Mouse (Mus musculus): Measurements from ENCODE around the gene Pcca. TPM values are rescaled to one million over a fixed set of nuclear protein-coding genes. Genes with fewer than 3 reads are reported as not detected.

Gene Pcca
- total RNA-seq, 1 experiment from 2014 or later: 37.0 TPM

DNA sequence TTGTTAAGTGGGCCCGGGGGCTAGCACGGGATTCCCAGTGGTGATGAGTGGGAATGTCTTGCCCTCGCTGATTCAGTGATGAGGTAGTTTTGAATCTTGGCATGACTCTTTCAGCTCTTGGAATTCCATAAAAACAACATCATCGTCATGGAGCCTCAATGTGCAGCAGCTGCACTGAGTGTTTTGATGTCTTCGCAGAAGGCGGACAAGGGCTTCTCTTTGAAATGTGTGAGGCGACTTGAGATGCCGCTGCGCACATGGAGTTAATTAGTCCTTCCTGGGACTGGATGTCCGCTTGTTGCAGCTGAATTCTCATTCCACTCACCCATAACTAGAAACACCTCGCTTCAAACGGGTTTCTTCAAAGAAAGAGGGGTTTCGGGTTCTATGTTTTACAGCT is 221.4 kb downstream of the Pcca start:
- ATAC-seq (replicated peaks in 1 of 2; ENCODE audit: insufficient read depth in 1 of 2, low FRiP score in 2 of 2, low TSS enrichment in 1 of 2, low read depth in 1 of 2, poor library complexity in 2 of 2, severe bottlenecking in 2 of 2): no peak

DNA sequence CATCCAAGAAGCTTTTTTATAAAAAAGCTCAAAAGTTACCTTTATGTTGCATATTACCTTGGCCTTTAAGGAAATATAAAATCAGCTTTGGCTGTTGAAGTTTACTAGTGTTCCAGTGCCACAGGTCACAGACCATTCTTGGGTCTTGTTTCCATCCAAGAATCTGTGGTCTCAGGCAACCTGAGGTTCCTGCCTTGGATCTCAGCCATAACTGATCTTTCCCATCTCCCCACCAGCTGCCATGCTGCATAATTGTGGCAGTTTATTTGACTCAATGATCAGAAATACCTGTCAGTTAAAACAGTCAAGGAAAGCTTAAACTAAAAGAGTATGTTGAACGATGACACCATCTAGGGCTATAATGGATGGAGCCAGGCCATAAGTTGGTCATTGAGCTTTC is 222.5 kb downstream of the Pcca start:
- no peak for ATAC-seq (replicated peaks in 1 of 2; ENCODE audit: insufficient read depth in 1 of 2, low FRiP score in 2 of 2, low TSS enrichment in 1 of 2, low read depth in 1 of 2, poor library complexity in 2 of 2, severe bottlenecking in 2 of 2)

DNA sequence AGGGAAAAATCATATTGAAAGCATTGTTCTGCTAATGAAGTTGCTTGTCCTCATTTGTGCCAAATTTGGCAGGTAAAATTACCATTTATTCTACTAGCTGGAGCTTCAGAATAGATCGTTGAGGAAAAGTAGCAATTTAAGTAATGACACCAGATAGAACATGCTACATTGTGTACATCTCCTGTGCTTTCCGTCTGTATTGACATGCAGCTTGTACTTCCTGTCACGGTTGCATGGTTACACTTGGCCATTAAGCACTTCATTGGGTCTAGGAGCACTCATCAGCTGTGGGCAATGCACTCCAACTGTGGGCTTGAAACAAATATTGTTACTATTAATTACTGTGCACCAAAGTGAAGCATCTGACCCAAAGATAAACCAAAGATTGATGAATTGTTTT is 225.8 kb downstream of the Pcca start:
- ATAC-seq (replicated peaks in 1 of 2; ENCODE audit: insufficient read depth in 1 of 2, low FRiP score in 2 of 2, low TSS enrichment in 1 of 2, low read depth in 1 of 2, poor library complexity in 2 of 2, severe bottlenecking in 2 of 2): no peak

DNA sequence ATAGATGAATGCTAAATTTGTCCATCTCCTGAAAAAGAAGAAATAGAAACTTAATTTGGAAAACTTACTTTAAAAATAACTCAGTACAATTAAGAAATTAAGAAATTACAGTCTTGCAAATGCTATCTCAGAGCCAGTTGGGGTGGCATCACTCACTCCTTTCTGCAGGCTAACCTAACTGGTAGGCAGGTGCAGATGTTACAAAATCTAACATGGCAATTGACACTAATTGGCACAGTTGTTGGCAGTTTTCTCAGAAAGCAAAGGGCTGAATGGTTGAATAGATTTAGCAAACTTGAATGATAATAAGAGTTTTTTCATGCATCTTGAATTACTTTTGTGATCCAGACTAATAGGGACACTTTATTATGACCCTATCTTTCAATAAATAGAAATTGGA is 226.7 kb downstream of the Pcca start:
- ATAC-seq (replicated peaks in 1 of 2; ENCODE audit: insufficient read depth in 1 of 2, low FRiP score in 2 of 2, low TSS enrichment in 1 of 2, low read depth in 1 of 2, poor library complexity in 2 of 2, severe bottlenecking in 2 of 2): no peak

DNA sequence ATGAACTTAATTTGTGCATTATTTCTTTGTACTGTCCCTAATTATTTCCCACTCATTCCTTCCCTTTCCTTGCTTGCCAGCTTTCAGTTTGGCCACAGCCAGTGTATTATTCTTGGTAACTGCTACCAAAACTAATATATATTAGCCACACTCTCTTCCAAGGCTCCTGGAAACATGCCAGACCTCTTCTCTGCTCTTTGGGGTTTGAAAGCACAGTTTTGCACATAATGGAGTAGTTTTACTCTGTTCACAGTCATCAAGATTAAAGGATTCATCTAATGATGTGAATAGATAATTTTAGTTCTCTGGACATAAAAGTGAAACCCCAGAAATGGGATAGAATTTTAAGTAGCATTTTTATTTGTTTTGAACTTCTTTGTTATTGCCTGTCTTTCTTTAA is 228.5 kb downstream of the Pcca start:
- ATAC-seq (replicated peaks in 1 of 2; ENCODE audit: insufficient read depth in 1 of 2, low FRiP score in 2 of 2, low TSS enrichment in 1 of 2, low read depth in 1 of 2, poor library complexity in 2 of 2, severe bottlenecking in 2 of 2): no peak

DNA sequence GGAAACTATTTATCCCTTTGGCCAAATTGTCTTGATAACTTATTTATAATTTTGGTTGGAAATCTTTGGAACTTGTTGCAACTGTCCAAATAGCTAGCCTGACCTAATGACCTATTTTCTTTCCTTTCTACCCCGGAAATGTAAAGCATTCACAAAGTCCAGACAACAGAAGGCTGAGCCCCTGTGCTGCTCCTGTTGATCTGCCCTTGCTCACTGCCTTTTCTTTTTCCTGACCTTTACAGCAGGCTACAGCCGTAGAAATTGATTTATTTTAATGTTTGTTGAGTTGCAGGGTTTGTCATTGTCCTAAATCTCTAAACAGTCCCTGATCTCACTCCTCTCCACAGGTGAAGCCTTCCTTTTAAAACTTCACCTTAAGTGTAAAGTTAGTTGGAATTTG is 231.8 kb downstream of the Pcca start:
- no peak for ATAC-seq (replicated peaks in 1 of 2; ENCODE audit: insufficient read depth in 1 of 2, low FRiP score in 2 of 2, low TSS enrichment in 1 of 2, low read depth in 1 of 2, poor library complexity in 2 of 2, severe bottlenecking in 2 of 2)

DNA sequence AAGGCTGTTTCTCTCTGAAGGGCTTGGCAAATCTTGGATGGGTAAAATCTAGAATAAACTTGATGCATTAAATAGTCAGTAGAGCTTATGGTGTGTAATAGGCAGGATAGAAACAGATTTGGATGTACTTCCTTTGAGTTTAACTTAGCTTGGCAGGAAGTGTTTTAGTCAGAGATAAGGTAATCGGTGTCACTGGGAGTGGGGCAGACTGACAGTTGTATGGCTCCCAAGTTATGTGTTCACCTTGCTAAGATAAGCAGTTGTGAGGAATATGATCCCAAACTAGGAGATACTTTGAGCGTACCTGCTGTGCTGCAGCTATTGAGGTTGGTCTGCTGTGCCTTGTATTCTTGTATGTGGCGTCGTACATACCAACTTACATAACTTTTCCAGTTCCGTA is 232.3 kb downstream of the Pcca start:
- peak in 1 of 2 experiments; percentile 14; a peak in 1 of 4 replicates for ATAC-seq (replicated peaks in 1 of 2; ENCODE audit: insufficient read depth in 1 of 2, low FRiP score in 2 of 2, low TSS enrichment in 1 of 2, low read depth in 1 of 2, poor library complexity in 2 of 2, severe bottlenecking in 2 of 2)

DNA sequence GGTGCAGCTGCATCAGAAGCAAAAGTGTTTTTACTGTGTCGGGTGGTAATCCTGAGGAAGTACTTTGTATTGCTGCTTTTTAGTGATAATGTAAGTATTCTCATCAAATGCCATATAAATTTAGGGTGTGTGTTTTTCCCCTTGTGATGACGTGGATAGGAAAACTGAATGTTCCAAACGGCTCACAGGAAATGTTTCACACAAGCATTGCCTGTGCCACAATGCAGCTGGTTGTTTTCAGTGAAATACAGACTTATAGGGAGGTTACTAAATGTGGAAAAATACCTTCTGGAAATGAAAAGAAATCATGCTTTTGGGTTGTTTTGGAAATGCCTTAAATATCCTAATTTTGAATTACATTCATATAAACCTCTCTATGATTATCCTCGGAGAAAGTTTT is 250.6 kb downstream of the Pcca start:
- no peak for ATAC-seq (replicated peaks in 1 of 2; ENCODE audit: insufficient read depth in 1 of 2, low FRiP score in 2 of 2, low TSS enrichment in 1 of 2, low read depth in 1 of 2, poor library complexity in 2 of 2, severe bottlenecking in 2 of 2)

DNA sequence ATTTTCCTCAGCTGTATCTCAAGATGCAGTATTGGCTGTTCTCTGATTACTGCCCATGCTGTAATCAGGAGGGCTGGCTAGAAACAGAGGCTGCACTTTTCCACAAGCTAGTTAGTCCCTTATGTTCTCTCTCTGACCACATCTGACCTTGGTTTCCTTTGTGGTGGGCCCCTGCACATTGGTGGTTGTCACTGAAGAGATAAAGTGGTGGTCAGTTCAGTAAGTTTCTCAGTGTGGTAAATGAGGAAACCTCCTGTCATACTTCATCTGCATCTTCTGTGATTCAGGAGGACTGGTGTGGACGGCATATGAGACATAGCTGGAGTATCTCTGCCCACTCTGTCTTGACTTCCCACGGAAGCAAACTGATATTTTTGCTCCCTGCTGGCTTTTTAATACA is 254.1 kb downstream of the Pcca start:
- ATAC-seq (replicated peaks in 1 of 2; ENCODE audit: insufficient read depth in 1 of 2, low FRiP score in 2 of 2, low TSS enrichment in 1 of 2, low read depth in 1 of 2, poor library complexity in 2 of 2, severe bottlenecking in 2 of 2): peak; percentile 37 to 58; a peak in 3 of 4 replicates

DNA sequence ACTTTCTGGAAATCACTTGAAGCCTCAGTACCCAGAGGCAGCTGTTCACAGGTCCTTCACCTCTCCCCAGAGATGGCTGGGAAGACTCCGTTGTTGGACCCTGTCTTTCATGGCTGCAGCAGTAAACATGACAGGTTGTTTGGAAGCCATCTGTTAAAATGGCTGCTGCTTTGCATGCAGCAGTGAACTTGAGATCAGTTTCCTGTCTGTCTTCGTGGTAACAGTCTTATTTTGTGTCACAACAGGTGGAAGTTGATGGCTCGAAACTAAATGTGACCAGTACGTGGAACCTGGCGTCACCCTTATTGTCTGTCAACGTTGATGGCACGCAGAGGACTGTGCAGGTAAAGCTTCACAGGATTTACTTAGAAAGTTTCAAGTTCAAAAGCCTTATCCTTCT is 256.0 kb downstream of the Pcca start:
- no peak for ATAC-seq (replicated peaks in 1 of 2; ENCODE audit: insufficient read depth in 1 of 2, low FRiP score in 2 of 2, low TSS enrichment in 1 of 2, low read depth in 1 of 2, poor library complexity in 2 of 2, severe bottlenecking in 2 of 2)

DNA sequence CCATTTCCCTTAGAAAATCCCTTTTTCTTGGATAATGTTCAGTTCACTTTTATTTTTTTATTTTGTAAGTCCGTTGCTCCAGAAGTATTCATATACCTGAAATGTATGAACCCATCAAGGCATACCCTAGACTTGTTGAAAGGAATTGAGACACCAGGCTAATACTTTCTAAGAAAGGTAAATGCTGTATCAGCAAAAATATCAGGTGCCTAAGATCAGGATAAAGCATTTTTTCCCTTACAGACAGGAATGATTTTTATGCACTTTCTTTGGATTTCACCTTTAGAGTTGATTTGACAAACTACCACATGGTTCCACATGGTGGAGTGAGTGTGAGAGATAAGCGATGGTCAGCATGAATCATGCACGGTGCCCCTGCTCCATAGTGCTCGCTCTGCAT is 259.2 kb downstream of the Pcca start:
- no peak for ATAC-seq (replicated peaks in 1 of 2; ENCODE audit: insufficient read depth in 1 of 2, low FRiP score in 2 of 2, low TSS enrichment in 1 of 2, low read depth in 1 of 2, poor library complexity in 2 of 2, severe bottlenecking in 2 of 2)

DNA sequence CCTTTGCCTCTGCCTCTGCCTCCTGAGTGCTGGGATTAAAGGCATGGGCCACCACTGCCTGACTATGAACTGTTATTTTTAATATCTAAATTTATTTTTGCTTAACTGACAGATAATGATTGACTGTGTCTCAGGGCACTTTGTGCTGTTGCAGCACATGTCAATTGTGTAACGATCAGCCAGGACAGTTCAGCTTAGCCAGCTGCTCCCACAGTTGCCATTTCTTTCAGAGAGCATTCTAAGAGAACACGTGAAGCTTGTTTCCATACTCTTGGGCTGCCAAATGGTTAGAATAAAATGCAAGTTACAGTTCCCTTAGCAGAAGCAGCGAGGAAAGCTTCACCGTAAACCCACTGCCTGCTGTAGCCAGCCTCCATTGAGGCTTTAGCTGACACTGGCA is 266.2 kb downstream of the Pcca start:
- ATAC-seq (replicated peaks in 1 of 2; ENCODE audit: insufficient read depth in 1 of 2, low FRiP score in 2 of 2, low TSS enrichment in 1 of 2, low read depth in 1 of 2, poor library complexity in 2 of 2, severe bottlenecking in 2 of 2): no peak

DNA sequence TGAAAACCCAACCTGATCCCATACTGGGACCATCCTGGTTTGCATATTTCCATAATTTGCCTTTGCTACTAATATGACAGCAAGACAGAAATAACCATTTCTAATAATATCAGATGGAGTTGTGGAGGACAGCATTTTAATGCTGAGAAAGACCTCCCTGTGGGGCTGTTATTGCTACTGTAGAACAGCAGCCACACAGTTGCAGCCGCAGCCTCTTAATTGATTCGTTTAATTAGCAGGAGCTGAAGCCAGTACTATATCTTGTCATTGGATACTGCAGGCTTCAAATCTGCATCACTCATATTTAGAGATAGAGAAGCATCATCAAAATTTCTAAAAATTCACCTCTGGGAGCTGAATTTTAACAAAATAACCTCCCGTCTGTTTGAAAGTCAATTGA is 286.9 kb downstream of the Pcca start:
- no peak for ATAC-seq (replicated peaks in 1 of 2; ENCODE audit: insufficient read depth in 1 of 2, low FRiP score in 2 of 2, low TSS enrichment in 1 of 2, low read depth in 1 of 2, poor library complexity in 2 of 2, severe bottlenecking in 2 of 2)

DNA sequence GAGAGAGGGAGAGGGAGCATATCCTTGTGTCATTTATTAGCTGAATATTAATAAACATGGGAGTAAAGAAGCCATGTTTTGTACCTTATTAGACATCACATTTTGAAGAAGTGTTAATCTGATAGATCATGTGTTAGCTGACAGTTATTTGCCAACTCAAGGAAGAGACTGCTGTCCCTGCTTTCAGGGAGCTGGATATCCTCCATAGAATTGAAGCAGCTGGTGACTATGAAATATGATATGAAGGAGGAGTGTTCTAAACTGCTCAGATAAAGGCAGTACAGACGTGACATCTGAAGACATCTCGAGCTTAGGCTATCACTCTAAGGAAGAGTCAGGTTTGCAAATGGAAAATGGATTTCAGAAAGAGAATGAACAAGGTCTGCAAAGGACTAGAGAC is 289.7 kb downstream of the Pcca start:
- no peak for ATAC-seq (replicated peaks in 1 of 2; ENCODE audit: insufficient read depth in 1 of 2, low FRiP score in 2 of 2, low TSS enrichment in 1 of 2, low read depth in 1 of 2, poor library complexity in 2 of 2, severe bottlenecking in 2 of 2)

DNA sequence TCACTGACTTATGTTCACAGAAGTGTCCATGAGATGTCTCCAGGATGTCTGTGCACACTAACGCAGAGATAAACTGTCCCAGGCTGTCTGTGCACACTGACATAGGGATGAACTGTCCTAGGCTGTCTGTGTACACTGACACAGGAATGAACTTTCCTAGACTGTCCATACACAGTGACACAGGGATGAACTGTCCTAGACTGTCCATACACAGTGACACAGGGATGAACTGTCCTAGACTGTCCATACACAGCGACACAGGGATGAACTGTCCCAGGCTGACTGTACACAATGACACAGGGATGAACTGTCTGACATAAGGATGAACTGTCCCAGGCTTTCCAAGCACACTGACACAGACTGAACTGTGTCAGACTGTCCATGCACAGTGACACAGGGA is 291.3 kb downstream of the Pcca start:
- no peak for ATAC-seq (replicated peaks in 1 of 2; ENCODE audit: insufficient read depth in 1 of 2, low FRiP score in 2 of 2, low TSS enrichment in 1 of 2, low read depth in 1 of 2, poor library complexity in 2 of 2, severe bottlenecking in 2 of 2)

DNA sequence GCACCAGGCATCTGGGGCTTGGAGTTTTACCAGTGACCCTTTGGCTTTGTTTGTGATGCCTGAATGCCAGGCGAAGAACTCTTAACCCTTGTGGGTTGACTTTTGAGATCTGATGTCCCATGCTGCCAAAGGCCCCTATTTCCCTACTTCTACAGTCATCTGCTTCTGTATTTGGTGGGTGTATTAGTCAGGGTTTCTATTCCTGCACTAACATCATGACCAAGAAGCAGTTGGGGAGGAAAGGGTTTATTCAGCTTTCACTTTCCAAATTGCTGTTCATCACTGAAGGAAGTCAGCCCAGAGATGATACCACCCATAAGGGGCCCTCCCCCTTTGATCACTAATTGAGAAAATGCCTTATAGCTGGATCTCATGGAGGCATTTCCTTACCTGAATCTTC is 296.3 kb downstream of the Pcca start:
- ATAC-seq (replicated peaks in 1 of 2; ENCODE audit: insufficient read depth in 1 of 2, low FRiP score in 2 of 2, low TSS enrichment in 1 of 2, low read depth in 1 of 2, poor library complexity in 2 of 2, severe bottlenecking in 2 of 2): no peak

DNA sequence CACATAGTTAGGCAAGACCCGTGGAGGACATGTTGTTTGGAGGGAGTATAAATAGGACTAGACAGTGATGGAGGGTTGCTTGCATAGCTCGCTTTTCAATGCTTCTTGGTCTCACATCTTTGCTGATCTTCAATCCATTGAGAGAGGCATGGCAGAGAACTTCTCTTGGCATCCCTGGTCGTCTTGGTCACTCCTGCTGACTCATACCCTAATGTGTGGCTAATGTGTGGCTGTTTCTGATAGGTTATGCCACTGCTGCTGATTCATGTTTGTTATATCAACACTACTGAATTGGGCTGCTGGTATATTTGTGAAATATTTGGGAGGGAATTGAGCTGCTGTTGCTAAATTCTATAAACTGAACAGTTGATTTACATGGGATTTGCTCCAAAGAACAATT is 299.5 kb downstream of the Pcca start:
- ATAC-seq (replicated peaks in 1 of 2; ENCODE audit: insufficient read depth in 1 of 2, low FRiP score in 2 of 2, low TSS enrichment in 1 of 2, low read depth in 1 of 2, poor library complexity in 2 of 2, severe bottlenecking in 2 of 2): no peak

DNA sequence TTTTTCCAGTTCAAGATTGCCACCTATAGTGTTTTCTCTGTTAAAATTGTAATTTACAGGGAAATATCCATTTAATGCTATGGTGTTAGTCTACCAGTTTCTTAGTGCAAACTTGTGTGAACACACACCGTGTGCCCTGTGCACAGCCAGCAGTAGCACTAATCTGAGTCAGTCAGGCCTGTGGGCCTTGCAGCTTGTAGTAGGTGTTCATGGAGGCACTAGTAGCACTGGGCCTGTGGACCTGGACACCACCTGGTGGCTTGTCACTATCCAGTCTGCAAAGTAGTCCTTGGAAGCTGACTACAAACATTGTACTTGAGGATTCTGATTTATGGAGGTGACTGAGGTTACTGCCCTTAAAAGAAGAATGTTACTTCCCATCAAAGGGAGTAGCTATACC is 300.6 kb downstream of the Pcca start:
- no peak for ATAC-seq (replicated peaks in 1 of 2; ENCODE audit: insufficient read depth in 1 of 2, low FRiP score in 2 of 2, low TSS enrichment in 1 of 2, low read depth in 1 of 2, poor library complexity in 2 of 2, severe bottlenecking in 2 of 2)

DNA sequence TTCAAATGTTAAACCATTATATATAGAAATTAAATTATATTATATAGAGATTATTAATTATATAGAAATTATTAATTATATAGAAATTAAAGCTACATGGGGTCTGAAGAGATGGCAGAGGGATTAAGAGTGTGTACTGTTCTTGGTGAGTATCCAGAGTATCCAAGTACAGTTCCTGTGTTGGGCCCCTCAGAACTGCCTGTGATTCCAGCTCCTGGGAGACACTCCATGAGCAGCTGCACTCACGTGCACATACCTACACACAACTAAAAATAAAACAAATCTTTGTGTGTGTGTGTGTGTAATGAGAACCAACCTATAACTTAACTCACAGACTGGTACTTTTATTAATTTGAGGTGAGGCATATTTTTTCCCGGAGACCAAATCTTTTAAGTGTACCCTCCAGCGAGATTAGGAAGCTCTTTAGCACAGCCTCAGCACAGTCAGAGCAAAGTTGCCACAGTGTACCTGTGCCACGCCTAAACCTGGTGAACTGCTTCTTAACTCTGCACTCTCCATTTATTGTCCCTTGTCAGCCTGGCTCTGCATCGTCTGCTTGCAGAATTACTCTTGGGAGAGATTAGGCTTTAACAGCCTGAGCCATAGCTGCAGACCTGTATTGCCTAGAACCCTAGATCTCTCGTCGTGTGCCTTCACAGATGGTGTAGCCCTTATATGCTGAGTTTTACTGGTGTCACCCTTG is 301.5 kb downstream of the Pcca start:
- ATAC-seq (replicated peaks in 1 of 2; ENCODE audit: insufficient read depth in 1 of 2, low FRiP score in 2 of 2, low TSS enrichment in 1 of 2, low read depth in 1 of 2, poor library complexity in 2 of 2, severe bottlenecking in 2 of 2): no peak

DNA sequence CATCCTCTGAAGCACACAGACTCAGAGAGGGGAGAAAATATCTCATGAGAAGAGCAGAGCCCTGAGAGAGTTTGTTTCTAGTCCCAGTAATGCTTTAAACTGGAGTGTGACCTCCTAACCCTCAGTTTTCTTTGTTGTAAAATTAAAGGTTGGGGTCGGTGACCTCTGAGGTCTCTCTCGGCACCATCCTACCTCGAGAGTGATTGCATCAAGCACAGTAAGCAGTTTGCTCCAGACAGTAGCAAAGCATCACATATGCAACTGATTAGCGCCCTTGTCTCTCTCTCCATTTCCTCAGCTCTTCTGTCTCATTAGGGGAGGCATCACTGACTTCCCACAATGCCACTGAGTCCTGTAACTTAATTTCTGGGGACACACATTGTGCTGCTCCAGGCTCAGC is 302.1 kb downstream of the Pcca start:
- no peak for ATAC-seq (replicated peaks in 1 of 2; ENCODE audit: insufficient read depth in 1 of 2, low FRiP score in 2 of 2, low TSS enrichment in 1 of 2, low read depth in 1 of 2, poor library complexity in 2 of 2, severe bottlenecking in 2 of 2)
